Mouse (Mus musculus): Measurements from ENCODE around the gene Klhl3.

GRCm38 (mm10) chr13:57984637-57985036, 128.8 kb downstream of the Klhl3 start:
- TF ChIP-seq CTCF (IDR thresholded peaks at IDR 0.05; ENCODE audit: low read depth, low read length) (no peak), EP300 (IDR thresholded peaks at IDR 0.05; ENCODE audit: insufficient read depth, low read depth, low read length) (no peak)

All from ES-Bruce4 (cell line).